Mouse (Mus musculus): ENCODE results near the gene Nanos2.

- no peak for TF ChIP-seq CTCF (IDR thresholded peaks at IDR 0.05; ENCODE audit: low read depth, low read length)
- TF ChIP-seq GATA1 (IDR thresholded peaks at IDR 0.05; ENCODE audit: borderline replicate concordance, low read length): no peak
- TF ChIP-seq POLR2AphosphoS5 (IDR thresholded peaks at IDR 0.05; ENCODE audit: insufficient replicate concordance, low read depth, low read length): no peak
Measured at GRCm38 (mm10) chr7:18986503-18986902, 697 bp upstream of the Nanos2 start.
